ENCODE assay signal across 9 mouse cellular contexts in the genomic region with DNA sequence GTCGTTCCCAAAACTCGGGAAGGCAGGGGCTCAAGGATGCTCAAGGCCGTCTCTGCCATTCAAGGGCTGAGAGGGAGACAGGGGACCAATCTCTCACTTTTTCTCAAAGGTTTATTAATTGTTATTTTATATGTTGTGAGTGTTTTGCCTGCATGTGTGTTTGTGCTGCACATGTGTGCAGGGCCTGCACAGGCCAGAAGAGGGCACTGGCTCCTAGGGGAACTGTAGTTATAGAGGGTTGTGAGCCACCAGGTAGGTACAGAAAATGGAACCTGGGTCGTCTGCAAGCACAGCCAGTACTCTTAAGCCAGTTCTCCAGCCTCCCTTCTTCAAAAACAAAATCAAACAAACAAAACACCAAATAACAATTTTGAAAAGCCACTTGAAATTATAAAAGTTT. TPM values are rescaled to one million over a fixed set of nuclear protein-coding genes. Genes with fewer than 3 reads are reported as not detected.
DNase-seq lines count a peak whose midpoint lies in the region; ATAC-seq and TF ChIP-seq lines count a peak whose summit lies in the region.
"Had no signal": no experiment of that assay in that cellular context is flagged by ENCODE, and none has a peak within 500 bp of the region (broad histone marks: within the 10 kb centered on the region; RNA-seq: fewer than 3 reads in every experiment).

No protein-coding gene starts in this region.

- no peaks in the 10 kb centered on the region for H3K4me1 ChIP-seq in intestine, postnatal 0 days (replicated peaks; ENCODE audit: control insufficient read depth, insufficient read depth, low read length)
- H3K4me1 ChIP-seq in intestine, embryonic 16.5 days (ENCODE audit: control insufficient read depth, insufficient read depth, low read length): no peaks in the 10 kb centered on the region
- H3K4me1 ChIP-seq in testis, adult 2 months (ENCODE audit: control insufficient read depth, insufficient read depth, low read length): no peaks in the 10 kb centered on the region

- no peak overlapping the region for H3K4me3 ChIP-seq in intestine, postnatal 0 days (ENCODE audit: low read depth, low read length)
- H3K4me3 ChIP-seq in intestine, embryonic 16.5 days (ENCODE audit: low read length): no peak overlapping the region
- H3K4me3 ChIP-seq in testis, adult 2 months (ENCODE audit: control insufficient read depth, low read depth, low read length): no peak overlapping the region
- H3K4me3 ChIP-seq: megakaryocyte, embryonic 14.5 days had no signal

- H3K27me3 ChIP-seq in intestine, postnatal 0 days (replicated peaks; ENCODE audit: control insufficient read depth, insufficient read depth, low read length): no peaks in the 10 kb centered on the region
- H3K27me3 ChIP-seq in intestine, embryonic 16.5 days (replicated peaks; ENCODE audit: control insufficient read depth, insufficient read depth, low read length): no peaks in the 10 kb centered on the region
- H3K27me3 ChIP-seq in testis, adult 2 months (ENCODE audit: control insufficient read depth, insufficient read depth, low read length): no peaks in the 10 kb centered on the region
- H3K27me3 ChIP-seq: megakaryocyte, embryonic 14.5 days had no signal

- peak; percentile 74 for TF ChIP-seq CTCF in intestine, postnatal 0 days (IDR thresholded peaks at IDR 0.05; ENCODE audit: low read depth)
- peak; percentile 28; the same call in 1 of the 2 replicates for TF ChIP-seq CTCF in testis, adult 2 months (IDR thresholded peaks at IDR 0.05; ENCODE audit: control insufficient read depth, insufficient read depth, insufficient replicate concordance, low read depth, low read length)

- H3K9me3 ChIP-seq in intestine, postnatal 0 days (ENCODE audit: control insufficient read depth): no peaks in the 10 kb centered on the region
- no peaks in the 10 kb centered on the region for H3K9me3 ChIP-seq in intestine, embryonic 16.5 days (ENCODE audit: control insufficient read depth, low read length)
- H3K9me3 ChIP-seq: megakaryocyte, embryonic 14.5 days had no signal

- H3K36me3 ChIP-seq in intestine, postnatal 0 days (ENCODE audit: control insufficient read depth, insufficient read depth): peaks cover 84% of the 10 kb centered on the region
- H3K36me3 ChIP-seq in intestine, embryonic 16.5 days (ENCODE audit: control insufficient read depth, insufficient read depth, low read length): peaks cover 43% of the 10 kb centered on the region
- 0 out of 2 replicates have a peak, but pooled peaks cover 4% of the 10 kb centered on the region for H3K36me3 ChIP-seq in testis, adult 2 months (ENCODE audit: control insufficient read depth, insufficient read depth, low read length)

- H3K4me2 ChIP-seq in intestine, postnatal 0 days (replicated peaks; ENCODE audit: low read depth): no peak overlapping the region
- H3K4me2 ChIP-seq in intestine, embryonic 16.5 days (ENCODE audit: low read depth, low read length): no peak overlapping the region

- H3K9ac ChIP-seq in intestine, postnatal 0 days (ENCODE audit: low read depth, low read length): no peak overlapping the region
- H3K9ac ChIP-seq in intestine, embryonic 16.5 days (ENCODE audit: low read depth, low read length): no peak overlapping the region

- no peak overlapping the region for H3K27ac ChIP-seq in intestine, postnatal 0 days (ENCODE audit: low read depth, low read length)
- H3K27ac ChIP-seq in intestine, embryonic 16.5 days (ENCODE audit: low read length): no peak overlapping the region
- H3K27ac ChIP-seq in testis, adult 2 months (ENCODE audit: control insufficient read depth, insufficient read depth, low read depth, low read length): no peak overlapping the region

- TF ChIP-seq POLR2A in testis, adult 2 months (IDR thresholded peaks at IDR 0.05; ENCODE audit: control insufficient read depth, low read depth, low read length): no peak

- WGBS in intestine, postnatal 0 days: 88% methylated on average over 4 of the region's 4 CpGs
- 90% methylated on average over 4 of the region's 4 CpGs for WGBS in intestine, embryonic 16.5 days

- no peak for ATAC-seq in intestine, postnatal 0 days
- ATAC-seq in intestine, embryonic 16.5 days: no peak
- ATAC-seq in granulocyte monocyte progenitor cell, adult 5-6 weeks (replicated peaks; ENCODE audit: poor library complexity, severe bottlenecking): peak; percentile 40; the same call in 1 of the 2 replicates

- no peak for DNase-seq in testis, postnatal 10 days (ENCODE audit: low spot score)
- peak; percentile 75 for DNase-seq in thymus, postnatal 4 days
- DNase-seq in urinary bladder, postnatal 36 days (ENCODE audit: low spot score in 2 of 2): no peak
- no peak for DNase-seq in left cerebral cortex, adult 9 months (ENCODE audit: low spot score in 2 of 2)

RNA-seq across cellular contexts. Expression of gene Zbtb17, which starts 44.2 kb away (rescaled TPM):
- 9.7 and 9.8 TPM in 2 replicates for polyA plus RNA-seq in intestine, postnatal 0 days (2015; fragmentation: Nextera tagmentation; extraction: Ambion mirVana)
- 21.5 and 27.2 TPM in 2 replicates for polyA plus RNA-seq in intestine, embryonic 16.5 days (2015; fragmentation: Nextera tagmentation; extraction: Ambion mirVana)
- polyA plus RNA-seq in testis, adult 2 months (2012; rRNA removed): 24.6 and 28.4 TPM in 2 replicates
- 10.0 and 18.4 TPM in 2 replicates for total RNA-seq in granulocyte monocyte progenitor cell, adult 5-6 weeks (2014; fragmentation: Nextera tagmentation)
- 19.9 and 28.9 TPM in 2 replicates for total RNA-seq in granulocyte monocyte progenitor cell, adult 5-6 weeks (2017)

RNA-seq across cellular contexts. Expression of gene Spen, which starts 49.7 kb away (rescaled TPM):
- polyA plus RNA-seq in intestine, postnatal 0 days (2015; fragmentation: Nextera tagmentation; extraction: Ambion mirVana): 3.2 and 4.0 TPM in 2 replicates
- 6.2 and 6.3 TPM in 2 replicates for polyA plus RNA-seq in intestine, embryonic 16.5 days (2015; fragmentation: Nextera tagmentation; extraction: Ambion mirVana)
- 16.9 and 20.1 TPM in 2 replicates for polyA plus RNA-seq in testis, adult 2 months (2012; rRNA removed)
- total RNA-seq in granulocyte monocyte progenitor cell, adult 5-6 weeks (2014; fragmentation: Nextera tagmentation): 37.8 TPM in 2 replicates
- total RNA-seq in granulocyte monocyte progenitor cell, adult 5-6 weeks (2017): 21.4 and 25.5 TPM in 2 replicates

RNA-seq across cellular contexts. Expression of gene Srarp, which starts 52.8 kb away (rescaled TPM):
- not detected in 2 replicates for polyA plus RNA-seq in intestine, postnatal 0 days (2015; fragmentation: Nextera tagmentation; extraction: Ambion mirVana)
- polyA plus RNA-seq in intestine, embryonic 16.5 days (2015; fragmentation: Nextera tagmentation; extraction: Ambion mirVana): not detected in 2 replicates
- 0.67 TPM in 2 replicates for polyA plus RNA-seq in testis, adult 2 months (2012; rRNA removed)
- not detected in 2 replicates for total RNA-seq in granulocyte monocyte progenitor cell, adult 5-6 weeks (2014; fragmentation: Nextera tagmentation)
- total RNA-seq in granulocyte monocyte progenitor cell, adult 5-6 weeks (2017): not detected in 2 replicates
